Mouse (Mus musculus): ENCODE measurements at regions not wholly inside any gene's neighbourhood (a gene's known extent, or its start where the extent isn't known, plus 50 kb on each side); places are given as distances from the start of the nearest gene placed in this dataset.
A peak's percentile ranks its signal among the peaks of the same experiment; 100 is the strongest.

DNA sequence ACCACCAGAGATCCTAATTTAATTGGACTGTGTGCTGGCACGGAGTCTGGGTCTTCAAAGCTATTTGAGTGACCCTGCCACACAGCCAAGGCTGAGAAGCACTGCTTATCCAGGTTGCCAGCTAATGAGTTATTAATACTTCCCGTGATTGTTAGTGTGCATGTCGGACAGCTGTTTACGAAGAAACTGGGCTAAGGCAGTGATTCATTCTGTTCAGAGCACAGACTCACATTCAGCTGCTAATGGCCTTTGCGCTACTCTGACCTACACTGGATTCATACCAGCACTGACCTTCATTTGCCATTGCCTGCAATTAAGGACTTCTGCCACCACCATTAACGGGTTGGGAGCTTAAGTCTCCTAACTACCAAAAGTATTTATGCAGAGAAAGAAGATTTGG lies 156.7 kb upstream of the Dppa4 start:
- DNase-seq (ENCODE audit: low read depth, low spot score), result peak; percentile 10

DNA sequence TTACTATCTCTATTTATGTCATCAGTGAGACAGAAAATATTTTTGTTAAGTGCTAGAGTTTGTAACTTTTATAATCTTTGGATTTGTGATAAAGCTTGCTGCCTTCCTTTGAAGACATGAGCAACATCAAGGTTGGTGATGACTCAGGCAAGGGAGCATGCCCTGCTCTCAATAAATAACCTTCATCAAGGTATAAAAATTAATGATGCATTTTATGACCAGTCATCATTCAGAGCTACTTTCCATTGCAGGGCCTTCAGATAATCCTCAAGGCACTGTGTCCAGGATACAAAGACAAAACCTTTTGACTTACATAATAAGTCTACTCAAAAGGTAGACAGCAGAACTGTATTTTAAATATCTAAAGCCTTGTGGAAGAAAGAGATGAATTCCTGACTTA lies 156.2 kb upstream of the Dppa4 start:
- DNase-seq (ENCODE audit: low read depth, low spot score), result no peak

DNA sequence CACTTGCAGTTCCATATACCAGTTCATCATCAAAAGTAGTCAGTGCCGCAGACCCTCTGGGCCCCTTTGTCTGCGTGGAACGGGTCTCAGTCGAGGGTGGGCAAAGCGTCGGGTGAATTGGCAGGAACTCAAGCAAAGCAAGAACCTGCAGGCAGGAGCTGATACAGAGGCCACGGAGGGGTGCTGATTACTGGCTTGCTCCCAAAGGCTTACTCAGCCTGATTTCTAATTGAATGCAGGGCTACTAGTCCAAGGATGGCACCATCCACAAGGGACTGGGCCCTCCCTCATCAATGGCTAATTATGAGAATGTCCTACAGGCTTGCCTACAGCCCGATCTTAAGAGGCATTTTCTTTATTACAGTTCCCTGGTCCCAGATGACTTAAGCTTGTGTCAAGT lies 128.2 kb upstream of the Dppa4 start:
- DNase-seq (ENCODE audit: low read depth, low spot score), result no peak

DNA sequence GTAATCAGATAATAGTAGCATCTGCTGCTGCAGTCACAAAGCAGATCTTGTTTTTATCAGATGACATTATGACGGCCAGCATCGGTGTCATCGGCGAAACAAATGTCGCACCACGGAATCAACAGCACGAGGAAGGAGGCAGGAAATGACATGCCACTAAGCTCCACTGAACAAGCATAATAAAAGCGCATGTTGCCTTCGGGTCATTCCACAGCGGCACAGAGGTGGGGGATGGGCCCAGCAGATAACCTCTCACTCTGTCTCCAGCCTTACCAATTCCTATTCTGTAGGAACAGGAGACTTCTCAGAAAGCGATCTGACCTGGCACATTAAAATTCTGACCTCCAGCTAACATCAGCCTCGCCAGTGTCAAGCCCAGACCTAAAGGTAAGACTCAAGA lies 93.1 kb upstream of the Dppa4 start:
- no peak for DNase-seq (ENCODE audit: low read depth, low spot score)

DNA sequence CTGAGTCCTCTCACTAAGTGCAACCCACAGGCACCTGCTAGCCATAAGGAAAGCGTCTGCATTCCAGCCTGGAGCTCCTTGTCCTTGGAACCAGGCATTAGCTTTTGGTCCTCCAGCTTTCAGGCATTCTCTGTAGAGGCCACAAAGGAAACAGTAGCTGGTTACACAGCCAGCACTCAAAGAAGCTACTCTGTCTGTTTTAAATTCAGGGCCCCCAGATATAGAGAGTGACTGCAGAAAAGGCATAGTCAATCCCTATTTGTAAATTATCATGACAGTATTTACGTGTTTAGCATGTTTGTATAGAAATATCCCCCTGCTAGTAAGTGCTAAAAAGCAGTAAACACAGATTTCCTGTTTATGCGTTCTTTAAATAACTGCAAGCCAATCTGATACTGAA lies 91.3 kb upstream of the Dppa4 start:
- DNase-seq (ENCODE audit: low read depth, low spot score), result no peak

DNA sequence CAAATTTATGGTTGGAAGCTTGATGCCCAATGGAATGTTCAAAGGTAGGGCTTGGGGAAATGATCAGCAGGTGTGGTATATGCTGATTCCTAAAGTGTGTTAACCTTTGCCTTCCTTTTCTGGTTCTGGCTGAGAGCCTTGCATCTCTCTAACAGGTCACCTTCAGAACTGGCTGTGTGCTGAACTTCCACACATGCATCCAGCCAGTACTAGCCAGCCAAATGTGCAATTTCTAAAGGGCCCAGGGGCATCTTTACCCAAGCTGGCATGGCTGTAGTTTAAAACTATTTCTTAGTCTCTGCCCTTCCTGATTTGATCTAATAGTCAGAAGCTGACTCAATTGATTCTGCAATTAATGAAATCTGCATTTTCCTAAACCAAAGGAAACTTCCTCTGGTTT lies 68.6 kb upstream of the Dppa4 start:
- DNase-seq (ENCODE audit: low read depth, low spot score), result no peak
